ENCODE assay signal across 21 mouse cellular contexts in genomic region chr11:118757488-118757887, GRCm38 (mm10).
A peak's percentile ranks its signal among the peaks of the same experiment; 100 is the strongest.
DNase-seq lines count a peak whose midpoint lies in the region; ATAC-seq and TF ChIP-seq lines count a peak whose summit lies in the region.
"Had no signal": no experiment of that assay in that cellular context is flagged by ENCODE, and none has a peak within 500 bp of the region (broad histone marks: within the 10 kb centered on the region; RNA-seq: fewer than 3 reads in every experiment).

No protein-coding gene starts in this region.

- no peaks in the 10 kb centered on the region for H3K27me3 ChIP-seq in cerebellum, adult 2 months (ENCODE audit: control insufficient read depth, insufficient read depth, low read length)
- no peaks in the 10 kb centered on the region for H3K27me3 ChIP-seq in forebrain, embryonic 15.5 days
- H3K27me3 ChIP-seq in forebrain, embryonic 11.5 days (ENCODE audit: control insufficient read depth, insufficient read depth, low read length) = no peaks in the 10 kb centered on the region
- H3K27me3 ChIP-seq in midbrain, embryonic 16.5 days (ENCODE audit: control insufficient read depth, insufficient read depth, low read depth, low read length) = no peaks in the 10 kb centered on the region
- H3K27me3 ChIP-seq: intestine, embryonic 15.5 days had no signal

- no peak overlapping the region for H3K9ac ChIP-seq in forebrain, embryonic 15.5 days (replicated peaks)
- H3K9ac ChIP-seq in forebrain, embryonic 11.5 days (ENCODE audit: low read length) = no peak overlapping the region
- no peak overlapping the region for H3K9ac ChIP-seq in midbrain, embryonic 16.5 days (ENCODE audit: low read depth, low read length)
- H3K9ac ChIP-seq: heart, embryonic 13.5 days; intestine, embryonic 15.5 days had no signal

- H3K4me3 ChIP-seq in cerebellum, adult 2 months (replicated peaks; ENCODE audit: insufficient read depth, low read depth, low read length) = no peak overlapping the region
- no peak overlapping the region for H3K4me3 ChIP-seq in forebrain, embryonic 15.5 days
- no peak overlapping the region for H3K4me3 ChIP-seq in forebrain, embryonic 11.5 days (ENCODE audit: low read depth, low read length)
- H3K4me3 ChIP-seq in left cerebral cortex, adult 2 months = no peak overlapping the region
- no peak overlapping the region for H3K4me3 ChIP-seq in midbrain, embryonic 16.5 days (ENCODE audit: low read depth, low read length)
- H3K4me3 ChIP-seq: heart, adult 2 months; heart, embryonic 10.5 days; heart, embryonic 13.5 days; intestine, embryonic 15.5 days had no signal

- ATAC-seq in cerebellum, adult (ENCODE audit: insufficient number of reproducible peaks, low FRiP score, low TSS enrichment) = no peak
- 0 out of 2 replicates have a peak, but pooled peaks have one; percentile 23 for ATAC-seq in forebrain, embryonic 15.5 days (replicated peaks)
- no peak for ATAC-seq in forebrain, embryonic 11.5 days (replicated peaks; ENCODE audit: low FRiP score)
- ATAC-seq in midbrain, embryonic 16.5 days = no peak
- ATAC-seq: activated CD4-positive, CD25-positive, alpha-beta regulatory T cell, adult 4 months; hindbrain, embryonic 16.5 days; intestine, embryonic 15.5 days had no signal

- no peaks in the 10 kb centered on the region for H3K9me3 ChIP-seq in forebrain, embryonic 15.5 days
- H3K9me3 ChIP-seq in forebrain, embryonic 11.5 days (ENCODE audit: control insufficient read depth, low read length) = no peaks in the 10 kb centered on the region
- H3K9me3 ChIP-seq in midbrain, embryonic 16.5 days (replicated peaks; ENCODE audit: control insufficient read depth, low read length, poor library complexity, severe bottlenecking) = no peaks in the 10 kb centered on the region; the same call in 1 of the 2 replicates
- H3K9me3 ChIP-seq: heart, embryonic 10.5 days; heart, embryonic 13.5 days; intestine, embryonic 15.5 days had no signal

- no peak for TF ChIP-seq CTCF in cerebellum, adult 2 months (IDR thresholded peaks at IDR 0.05; ENCODE audit: borderline replicate concordance, insufficient read depth, low read depth, low read length)
- no peak for TF ChIP-seq CTCF in left cerebral cortex, adult 2 months (IDR thresholded peaks at IDR 0.05)

- DNase-seq in cerebellum, adult 2 months = no peak
- no peak for DNase-seq in forebrain, embryonic 11.5 days (ENCODE audit: low spot score)
- DNase-seq in left cerebral cortex, adult 2 months (ENCODE audit: extremely low spot score in 1 of 2, low spot score in 2 of 2) = no peak
- no peak for DNase-seq in left cerebral cortex, adult 9 months (ENCODE audit: low spot score in 2 of 2)
- no peak for DNase-seq in lung, postnatal 36 days
- DNase-seq: adrenal gland, adult 8-10 months; adrenal gland, postnatal 25 days; gastrocnemius, postnatal 10 days; gastrocnemius, postnatal 36 days; heart, adult 2 months; heart, postnatal 14 days; heart, postnatal 4 days; kidney, adult 11 months had no signal

- intact Hi-C loops in left cerebral cortex, adult 2 months (cut with DNase I) = loop anchor here (5.0 kb wide), 2 partner anchors 105 to 140 kb away; no protein-coding TSS in a partner anchor

- H3K27ac ChIP-seq in cerebellum, adult 2 months (ENCODE audit: insufficient read depth, low read length) = peak overlapping the region; percentile 57; the same call in 1 of the 2 replicates
- peak overlapping the region; percentile 69 for H3K27ac ChIP-seq in forebrain, embryonic 15.5 days (replicated peaks)
- H3K27ac ChIP-seq in forebrain, embryonic 11.5 days (ENCODE audit: low read depth, low read length) = no peak overlapping the region
- peak overlapping the region; percentile 81; the same call in 1 of the 2 replicates for H3K27ac ChIP-seq in left cerebral cortex, adult 2 months
- no peak overlapping the region for H3K27ac ChIP-seq in midbrain, embryonic 16.5 days (ENCODE audit: low read length)
- H3K27ac ChIP-seq: heart, adult 2 months; heart, embryonic 10.5 days; heart, embryonic 13.5 days; intestine, embryonic 15.5 days had no signal

- no peak for TF ChIP-seq POLR2A in cerebellum, adult 2 months (IDR thresholded peaks at IDR 0.05; ENCODE audit: borderline replicate concordance, insufficient read depth, low read length)

- no peak overlapping the region for H3K4me2 ChIP-seq in forebrain, embryonic 15.5 days (replicated peaks)
- H3K4me2 ChIP-seq in forebrain, embryonic 11.5 days (ENCODE audit: low read depth, low read length, severe bottlenecking) = no peak overlapping the region
- H3K4me2 ChIP-seq in midbrain, embryonic 16.5 days (ENCODE audit: low read length) = no peak overlapping the region
- H3K4me2 ChIP-seq: heart, embryonic 13.5 days; intestine, embryonic 15.5 days had no signal

- peaks cover 91% of the 10 kb centered on the region for H3K4me1 ChIP-seq in cerebellum, adult 2 months (ENCODE audit: control insufficient read depth, insufficient read depth, low read length)
- peaks cover 57% of the 10 kb centered on the region for H3K4me1 ChIP-seq in forebrain, embryonic 15.5 days
- H3K4me1 ChIP-seq in forebrain, embryonic 11.5 days (replicated peaks; ENCODE audit: control insufficient read depth, insufficient read depth, low read length) = no peaks in the 10 kb centered on the region
- peaks cover 19% of the 10 kb centered on the region for H3K4me1 ChIP-seq in midbrain, embryonic 16.5 days (ENCODE audit: control insufficient read depth, insufficient read depth, low read length)
- H3K4me1 ChIP-seq: heart, embryonic 13.5 days; intestine, embryonic 15.5 days had no signal

- 7% methylated on average over 1 of the region's 1 CpGs for WGBS in cerebellum, adult 2 months
- WGBS in forebrain, embryonic 15.5 days = 54% methylated on average over 1 of the region's 1 CpGs
- 80% methylated on average over 1 of the region's 1 CpGs for WGBS in forebrain, embryonic 11.5 days
- 90% methylated on average over 1 of the region's 1 CpGs for WGBS in midbrain, embryonic 16.5 days

- no peaks in the 10 kb centered on the region for H3K36me3 ChIP-seq in forebrain, embryonic 15.5 days
- H3K36me3 ChIP-seq in forebrain, embryonic 11.5 days (ENCODE audit: control insufficient read depth, insufficient read depth, low read length) = no peaks in the 10 kb centered on the region
- no peaks in the 10 kb centered on the region for H3K36me3 ChIP-seq in midbrain, embryonic 16.5 days (ENCODE audit: control insufficient read depth, insufficient read depth, low read length)
- H3K36me3 ChIP-seq: heart, embryonic 10.5 days; heart, embryonic 13.5 days; intestine, embryonic 15.5 days had no signal

Comparison
In these comparisons a context has a peak if more than half of its experiments do, and no peak if none do; other contexts are left out.
1. H3K27ac ChIP-seq: peak in cerebellum, adult 2 months (single experiment), forebrain, embryonic 15.5 days (single experiment) and left cerebral cortex, adult 2 months (single experiment); none in forebrain, embryonic 11.5 days (single experiment) and midbrain, embryonic 16.5 days (single experiment).